Mouse (Mus musculus) liver, embryonic 12.5 days (tissue): Measurements from ENCODE around the gene Jak1. TPM values are rescaled to one million over a fixed set of nuclear protein-coding genes. Genes with fewer than 3 reads are reported as not detected.

Experiments used
- ATAC-seq: fragments of 200-750 bp; cut with Nextera tagmentation; 2 replicates; pipeline ENCODE4 v1.8.0; 2017; ENCODE audit warnings: moderate number of reproducible peaks, mild to moderate bottlenecking, moderate library complexity
- H3K27ac ChIP-seq: fragments of 300-500 bp; sonication (generic); 2 replicates; pipeline ENCODE4 v1.5.1; 2016; ENCODE audit warnings: mild to moderate bottlenecking
- H3K27me3 ChIP-seq: fragments of 300-500 bp; sonication (generic); replicated peaks from 2 replicates; pipeline ENCODE4 v1.6.1; 2016; ENCODE audit warnings: mild to moderate bottlenecking, moderate library complexity
- H3K36me3 ChIP-seq: fragments of 300-500 bp; sonication (generic); 2 replicates; pipeline ENCODE4 v1.6.1; 2016; ENCODE audit warnings: mild to moderate bottlenecking, moderate library complexity
- H3K4me1 ChIP-seq: fragments of 300-500 bp; sonication (generic); 2 replicates; pipeline ENCODE4 v1.6.1; 2016
- H3K4me2 ChIP-seq: fragments of 300-500 bp; sonication (generic); 2 replicates; pipeline ENCODE4 v1.6.1; 2016; ENCODE audit warnings: mild to moderate bottlenecking, moderate library complexity
- H3K4me3 ChIP-seq: fragments of 300-500 bp; sonication (generic); 2 replicates; pipeline ENCODE4 v1.5.1; 2016; ENCODE audit warnings: mild to moderate bottlenecking, moderate library complexity
- H3K9ac ChIP-seq: fragments of 300-500 bp; sonication (generic); 2 replicates; pipeline ENCODE4 v1.6.1; 2016; ENCODE audit warnings: mild to moderate bottlenecking, moderate library complexity
- H3K9me3 ChIP-seq: fragments of 300-500 bp; sonication (generic); replicated peaks from 2 replicates; pipeline ENCODE4 v1.6.1; 2016; ENCODE audit warnings: mild to moderate bottlenecking, moderate library complexity
- WGBS: fragments of 180-500 bp; shearing (Covaris S2); methylation state at CpG from one replicate; pipeline ENCODE4 v1.1.7; 2016; ENCODE audit not compliant: insufficient replicate concordance; 5-methylcytosine and 5-hydroxymethylcytosine counted together
- polyA plus RNA-seq: library from polyadenylated mRNA; unstranded; fragments of >200 nt; fragmentation: Nextera tagmentation; extraction: Ambion mirVana; gene quantifications from 2 replicates; pipeline ENCODE4 v1.2.1, GENCODE M21; 2016

The Jak1 gene
- polyA plus RNA-seq, 1 experiment from 2014 or later, result 59.7 TPM

DNA sequence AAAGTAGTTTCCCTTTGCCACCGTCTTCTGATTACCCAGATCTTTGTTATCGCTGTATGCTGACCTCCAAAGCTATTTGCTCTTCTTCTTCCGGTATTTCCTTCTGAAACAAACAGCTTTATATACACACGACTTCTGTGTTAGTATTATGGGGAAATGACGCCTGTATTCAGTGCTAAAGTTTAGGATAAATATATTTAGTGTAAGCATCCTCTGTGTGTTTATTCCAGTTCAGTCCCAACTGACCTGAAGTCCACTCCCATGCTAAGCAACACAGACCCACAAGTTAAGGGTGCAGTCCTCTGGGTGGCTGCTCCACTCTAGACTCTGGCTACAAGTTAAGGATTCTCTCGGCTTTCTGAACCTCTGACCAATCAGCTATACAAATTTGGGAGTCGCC lies 144.1 kb downstream of the Jak1 start:
- Histone ChIP-seq H3K27me3 (no peaks in the 10 kb centered on the region), H3K4me1 (no peaks in the 10 kb centered on the region), H3K9me3 (no peaks in the 10 kb centered on the region), H3K9ac (no peak overlapping the region), H3K4me3 (no peak overlapping the region), H3K4me2 (no peak overlapping the region), H3K27ac (no peak overlapping the region), H3K36me3 (no peaks in the 10 kb centered on the region)
- no peak for ATAC-seq
- WGBS, result 73% methylated on average over 7 of the region's 7 CpGs

DNA sequence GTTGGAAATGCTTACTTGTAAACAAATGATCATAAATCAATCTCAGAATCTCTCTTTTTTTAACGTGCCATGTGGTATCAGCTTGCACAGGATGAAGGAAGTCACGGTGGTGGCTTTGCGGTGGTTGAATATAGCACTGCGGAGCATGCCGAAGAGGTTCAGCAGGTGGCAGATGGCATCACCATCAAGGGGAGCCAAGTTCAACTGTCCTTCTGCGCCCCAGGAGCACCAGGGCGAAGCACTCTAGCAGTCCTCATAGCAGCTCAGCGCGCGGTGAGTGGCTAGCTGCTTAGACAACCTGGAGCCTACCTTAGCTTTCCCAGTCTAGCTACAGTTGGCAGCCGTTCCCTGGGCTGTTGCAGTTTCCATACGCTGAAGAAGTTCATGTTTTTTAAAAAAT lies 158.0 kb downstream of the Jak1 start:
- no peaks in the 10 kb centered on the region for H3K27me3 ChIP-seq
- H3K9me3 ChIP-seq, result no peaks in the 10 kb centered on the region
- no peaks in the 10 kb centered on the region for H3K4me1 ChIP-seq
- 71% methylated on average over 12 of the region's 12 CpGs for WGBS
- H3K4me2 ChIP-seq, result no peak overlapping the region
- no peak overlapping the region for H3K27ac ChIP-seq
- H3K4me3 ChIP-seq, result no peak overlapping the region
- ATAC-seq, result no peak
- H3K36me3 ChIP-seq, result no peaks in the 10 kb centered on the region
- no peak overlapping the region for H3K9ac ChIP-seq

Other genes starting within 250 kb of the Jak1 start
- gene Gm10577, start 244.6 kb downstream of the Jak1 start, polyA plus RNA-seq, result not detected in 2 replicates
- gene Raver2, start 196.3 kb downstream of the Jak1 start, polyA plus RNA-seq, result 0.95 and 1.1 TPM in 2 replicates
- gene Ak4, start 154.0 kb upstream of the Jak1 start, polyA plus RNA-seq, result 11.7 and 12.0 TPM in 2 replicates
- 0.02 and 0.10 TPM in 2 replicates for gene Dnajc6, start 231.4 kb upstream of the Jak1 start, polyA plus RNA-seq